Mouse (Mus musculus) cerebellum, adult 2 months (tissue): ENCODE data around the gene Pdha2.

Experiments
- CTCF ChIP-seq: fragments of 200-500 bp; IDR thresholded peaks from 2 replicates; pipeline ENCODE4 v1.5.1; 2011; ENCODE audit warnings: low read depth, mild to moderate bottlenecking, control low read depth, low read length, moderate library complexity, borderline replicate concordance; ENCODE audit not compliant: insufficient read depth
- POLR2A ChIP-seq: fragments of 200-500 bp; IDR thresholded peaks from 2 replicates; pipeline ENCODE4 v1.6.1; 2011; ENCODE audit warnings: low read length, control low read depth, borderline replicate concordance; ENCODE audit not compliant: insufficient read depth

- no peak for TF ChIP-seq POLR2A
- TF ChIP-seq CTCF: no peak
Observed at GRCm38 (mm10) chr3:141244725-141245298, 32.7 kb upstream of the Pdha2 start.
